Mouse (Mus musculus): Measurements from ENCODE around the gene Tigar. TPM values are rescaled to one million over a fixed set of nuclear protein-coding genes. Genes with fewer than 3 reads are reported as not detected.

The Tigar gene
- polyA plus RNA-seq, 1 experiment from 2014 or later = 7.3 TPM

DNA sequence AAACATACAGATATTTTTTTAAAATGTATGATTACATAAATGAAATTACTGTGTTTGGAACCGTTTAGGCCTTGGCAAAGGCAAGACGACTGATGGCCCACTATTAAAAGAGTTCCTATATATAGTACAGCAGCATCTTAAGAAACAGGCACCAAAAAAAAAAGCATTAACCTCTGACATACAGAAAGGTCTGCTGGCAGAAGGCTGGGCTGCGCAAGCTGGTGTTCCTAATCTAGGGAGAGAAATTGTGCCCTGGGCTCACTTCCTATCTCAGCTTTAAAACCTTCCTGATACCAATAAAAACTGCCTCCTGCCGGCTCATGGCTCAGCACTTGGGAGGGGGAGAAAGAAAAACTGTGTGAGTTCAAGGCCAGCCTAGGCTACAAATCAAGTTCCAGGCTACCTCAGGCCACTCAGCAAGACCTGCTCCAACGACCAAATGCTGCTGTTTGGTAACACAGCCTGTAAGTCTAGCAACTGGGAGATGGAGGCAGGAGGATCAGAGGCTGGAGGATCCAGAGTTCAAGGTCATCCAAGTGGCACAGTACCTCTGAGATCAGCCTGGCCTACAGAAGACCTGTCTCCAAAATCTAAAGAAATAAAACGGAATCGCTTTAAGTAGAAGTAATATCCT is 4.8 kb downstream of the Tigar start:
- H3K36me3 ChIP-seq (replicated peaks) = peaks cover 25% of the 10 kb centered on the region
- H3K4me3 ChIP-seq = no peak overlapping the region
- H3K4me1 ChIP-seq = peaks cover 13% of the 10 kb centered on the region
- no peak for DNase-seq (ENCODE audit: extremely low spot score, low spot score)
- no peak overlapping the region for H3K27ac ChIP-seq
- H3K9me3 ChIP-seq = no peaks in the 10 kb centered on the region
- H3K27me3 ChIP-seq (ENCODE audit: poor library complexity, severe bottlenecking) = no peaks in the 10 kb centered on the region
- 88% methylated on average over 7 of the region's 7 CpGs for WGBS

- WGBS = 94% methylated on average over 6 of the region's 6 CpGs
- H3K4me1 ChIP-seq = peaks cover 6% of the 10 kb centered on the region
- H3K4me3 ChIP-seq = no peak overlapping the region
- H3K9me3 ChIP-seq = no peaks in the 10 kb centered on the region
- peaks cover 25% of the 10 kb centered on the region for H3K36me3 ChIP-seq (replicated peaks)
- DNase-seq (ENCODE audit: extremely low spot score, low spot score) = no peak
- no peak overlapping the region for H3K27ac ChIP-seq
- no peaks in the 10 kb centered on the region for H3K27me3 ChIP-seq (ENCODE audit: poor library complexity, severe bottlenecking)
Observed at GRCm38 (mm10) chr6:127103506-127104275, 5.7 kb downstream of the Tigar start.

DNA sequence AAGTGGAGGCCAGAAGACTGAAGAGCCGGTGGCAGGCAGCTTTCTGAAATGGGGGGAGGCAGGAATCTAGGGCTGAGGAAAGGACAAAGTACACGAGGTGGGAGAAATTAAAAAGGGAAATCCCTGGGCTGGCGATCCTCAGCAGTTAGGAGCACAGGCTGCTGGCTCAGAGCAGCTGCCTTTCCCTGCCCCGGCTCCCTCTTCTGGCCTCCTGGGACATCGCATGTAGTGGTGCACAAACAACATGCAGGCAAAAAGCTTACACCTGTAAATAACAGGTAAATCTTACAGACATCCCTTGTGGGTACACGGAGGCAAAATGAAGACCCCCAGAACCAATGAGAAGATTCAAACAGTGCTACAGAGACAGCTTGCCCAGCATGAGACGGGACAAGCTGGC is 14.8 kb downstream of the Tigar start:
- H3K27me3 ChIP-seq (ENCODE audit: poor library complexity, severe bottlenecking) = no peaks in the 10 kb centered on the region
- no peak for DNase-seq (ENCODE audit: extremely low spot score, low spot score)
- H3K27ac ChIP-seq = no peak overlapping the region
- H3K4me3 ChIP-seq = no peak overlapping the region
- no peaks in the 10 kb centered on the region for H3K4me1 ChIP-seq
- WGBS = 63% methylated on average over 7 of the region's 7 CpGs
- no peaks in the 10 kb centered on the region for H3K9me3 ChIP-seq
- peaks cover 30% of the 10 kb centered on the region for H3K36me3 ChIP-seq (replicated peaks)

GRCm38 (mm10) chr6:127086739-127087138 is 22.6 kb downstream of the Tigar start:
- no peak overlapping the region for H3K27ac ChIP-seq
- H3K4me3 ChIP-seq = no peak overlapping the region
- H3K4me1 ChIP-seq = no peaks in the 10 kb centered on the region
- 79% methylated on average over 4 of the region's 4 CpGs for WGBS
- peaks cover 16% of the 10 kb centered on the region for H3K27me3 ChIP-seq (ENCODE audit: poor library complexity, severe bottlenecking)
- no peaks in the 10 kb centered on the region for H3K9me3 ChIP-seq
- peaks cover 43% of the 10 kb centered on the region for H3K36me3 ChIP-seq (replicated peaks)
- no peak for DNase-seq (ENCODE audit: extremely low spot score, low spot score)

- Histone ChIP-seq H3K9me3 (no peaks in the 10 kb centered on the region), H3K27ac (no peak overlapping the region), H3K4me3 (no peak overlapping the region), H3K4me1 (peaks cover 13% of the 10 kb centered on the region), H3K36me3 (replicated peaks) (no peaks in the 10 kb centered on the region), H3K27me3 (ENCODE audit: poor library complexity, severe bottlenecking) (peaks cover 57% of the 10 kb centered on the region)
- WGBS = 75% methylated on average over 6 of the region's 6 CpGs
- no peak for DNase-seq (ENCODE audit: extremely low spot score, low spot score)
Observed at GRCm38 (mm10) chr6:127081820-127082219, 27.5 kb downstream of the Tigar start.

DNA sequence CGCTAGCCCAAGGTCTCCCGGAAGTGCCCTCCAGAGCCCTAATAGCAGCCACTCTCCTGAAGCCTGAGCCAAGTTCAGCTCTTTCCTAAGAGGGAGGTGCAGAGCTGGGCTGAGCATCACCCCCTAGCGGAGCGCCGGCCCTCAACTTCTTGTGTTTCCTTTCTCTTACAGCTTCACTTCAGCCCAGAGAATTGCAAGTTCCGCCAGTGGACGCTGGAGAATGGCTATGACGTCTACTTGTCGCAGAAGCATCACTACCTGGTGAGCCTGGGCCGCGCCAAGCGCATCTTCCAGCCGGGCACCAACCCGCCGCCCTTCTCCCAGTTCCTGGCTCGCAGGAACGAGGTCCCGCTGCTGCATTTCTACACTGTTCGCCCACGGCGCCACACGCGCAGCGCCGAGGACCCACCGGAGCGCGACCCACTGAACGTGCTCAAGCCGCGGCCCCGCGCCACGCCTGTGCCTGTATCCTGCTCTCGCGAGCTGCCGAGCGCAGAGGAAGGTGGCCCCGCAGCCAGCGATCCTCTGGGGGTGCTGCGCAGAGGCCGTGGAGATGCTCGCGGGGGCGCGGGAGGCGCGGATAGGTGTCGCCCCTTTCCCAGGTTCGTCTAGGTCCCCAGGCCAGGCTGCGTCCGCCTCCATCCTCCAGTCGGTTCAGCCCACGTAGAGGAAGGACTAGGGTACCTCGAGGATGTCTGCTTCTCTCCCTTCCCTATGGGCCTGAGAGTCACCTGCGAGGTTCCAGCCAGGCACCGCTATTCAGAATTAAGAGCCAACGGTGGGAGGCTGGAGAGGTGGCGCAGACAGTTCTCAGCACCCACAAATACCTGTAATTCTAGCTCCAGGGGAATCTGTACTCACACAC is 29.3 kb downstream of the Tigar start:
- H3K27ac ChIP-seq = peak overlapping the region; percentile 85
- no peaks in the 10 kb centered on the region for H3K36me3 ChIP-seq (replicated peaks)
- H3K4me1 ChIP-seq = peaks cover 13% of the 10 kb centered on the region
- peak; percentile 80 for DNase-seq (ENCODE audit: extremely low spot score, low spot score)
- no peaks in the 10 kb centered on the region for H3K9me3 ChIP-seq
- peaks cover 62% of the 10 kb centered on the region for H3K27me3 ChIP-seq (ENCODE audit: poor library complexity, severe bottlenecking)
- H3K4me3 ChIP-seq = peak overlapping the region; percentile 81
- 1% methylated on average over 59 of the region's 59 CpGs for WGBS

DNA sequence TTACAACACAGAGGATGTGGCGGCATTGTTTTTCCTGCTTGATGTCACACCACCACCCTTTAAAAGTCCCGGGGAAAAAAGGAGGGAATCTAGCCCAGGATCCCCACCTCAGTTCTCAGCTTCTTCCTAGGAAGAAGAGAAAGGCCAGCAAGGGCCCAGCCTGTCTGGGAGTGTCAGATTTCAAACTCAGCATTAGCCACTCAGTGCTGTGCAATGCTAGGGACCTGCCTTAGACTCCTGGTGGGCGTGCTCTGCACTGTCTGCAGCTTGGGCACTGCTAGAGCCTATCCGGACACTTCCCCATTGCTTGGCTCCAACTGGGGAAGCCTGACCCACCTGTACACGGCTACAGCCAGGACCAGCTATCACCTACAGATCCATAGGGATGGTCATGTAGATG is 36.5 kb downstream of the Tigar start, which contains the start of gene Fgf23:
Fgf23 (plus strand) TSS at position 86 of the 400 bp plus-strand sequence.
- 9% methylated on average over 5 of the region's 5 CpGs for WGBS
- DNase-seq (ENCODE audit: extremely low spot score, low spot score) = peak; percentile 43
- Histone ChIP-seq H3K27me3 (ENCODE audit: poor library complexity, severe bottlenecking) (peaks cover 13% of the 10 kb centered on the region; the same call in 1 of the 2 replicates), H3K27ac (0 out of 2 replicates have a peak within 1 kb of the TSS, but pooled peaks have one; percentile 35), H3K9me3 (no peaks in the 10 kb centered on the region), H3K36me3 (replicated peaks) (no peaks in the 10 kb centered on the region), H3K4me1 (peaks cover 11% of the 10 kb centered on the region), H3K4me3 (no peak within 1 kb of the TSS)

DNA sequence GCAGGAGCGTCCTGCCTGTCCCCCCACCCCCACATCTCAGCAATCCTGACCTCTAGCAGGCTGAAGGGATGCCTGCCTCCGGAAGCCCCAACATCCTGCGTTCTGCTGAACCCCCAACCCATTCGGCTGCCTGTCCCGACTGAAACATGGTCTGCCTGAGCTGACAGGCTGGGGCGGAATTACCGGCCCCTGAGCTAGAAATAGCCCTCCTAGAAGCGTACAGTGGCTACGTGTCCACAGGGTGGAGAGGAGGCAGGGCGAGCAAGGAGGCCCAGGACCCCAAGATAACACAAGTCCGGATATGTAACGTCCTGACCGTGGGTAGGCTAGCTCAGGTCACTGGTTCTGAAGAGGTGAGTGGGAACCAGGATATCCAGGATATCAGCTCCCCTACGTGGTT is 44.5 kb downstream of the Tigar start:
- Histone ChIP-seq H3K27ac (0 out of 2 replicates have a peak overlapping the region, but pooled peaks have one; percentile 25), H3K36me3 (replicated peaks) (no peaks in the 10 kb centered on the region), H3K9me3 (no peaks in the 10 kb centered on the region), H3K4me1 (peaks cover 10% of the 10 kb centered on the region), H3K4me3 (peak overlapping the region; percentile 18), H3K27me3 (ENCODE audit: poor library complexity, severe bottlenecking) (peaks cover 30% of the 10 kb centered on the region)
- DNase-seq (ENCODE audit: extremely low spot score, low spot score) = no peak
- 8% methylated on average over 14 of the region's 14 CpGs for WGBS

GRCm38 (mm10) chr6:127063915-127064314 is 45.4 kb downstream of the Tigar start:
- 82% methylated on average over 3 of the region's 3 CpGs for WGBS

GRCm38 (mm10) chr6:127059975-127060374 is 49.4 kb downstream of the Tigar start:
- Histone ChIP-seq H3K27ac (no peak overlapping the region), H3K9me3 (no peaks in the 10 kb centered on the region), H3K27me3 (ENCODE audit: poor library complexity, severe bottlenecking) (peaks cover 14% of the 10 kb centered on the region), H3K4me1 (peaks cover 7% of the 10 kb centered on the region), H3K4me3 (no peak overlapping the region), H3K36me3 (replicated peaks) (no peaks in the 10 kb centered on the region)
- DNase-seq (ENCODE audit: extremely low spot score, low spot score) = no peak
- WGBS = 90% methylated on average over 4 of the region's 4 CpGs

More at GRCm38 (mm10) chr6:127063915-127064314, 45.4 kb downstream of the Tigar start:
- Histone ChIP-seq H3K27ac (no peak overlapping the region), H3K9me3 (no peaks in the 10 kb centered on the region), H3K27me3 (ENCODE audit: poor library complexity, severe bottlenecking) (peaks cover 30% of the 10 kb centered on the region), H3K4me3 (no peak overlapping the region), H3K4me1 (peaks cover 10% of the 10 kb centered on the region), H3K36me3 (replicated peaks) (no peaks in the 10 kb centered on the region)
- DNase-seq (ENCODE audit: extremely low spot score, low spot score) = no peak

GRCm38 (mm10) chr6:127056990-127057588 is 52.3 kb downstream of the Tigar start:
- Histone ChIP-seq H3K4me1 (no peaks in the 10 kb centered on the region), H3K36me3 (replicated peaks) (no peaks in the 10 kb centered on the region), H3K27me3 (ENCODE audit: poor library complexity, severe bottlenecking) (no peaks in the 10 kb centered on the region), H3K9me3 (no peaks in the 10 kb centered on the region), H3K27ac (no peak overlapping the region), H3K4me3 (no peak overlapping the region)
- 93% methylated on average over 12 of the region's 12 CpGs for WGBS
- DNase-seq (ENCODE audit: extremely low spot score, low spot score) = no peak

DNA sequence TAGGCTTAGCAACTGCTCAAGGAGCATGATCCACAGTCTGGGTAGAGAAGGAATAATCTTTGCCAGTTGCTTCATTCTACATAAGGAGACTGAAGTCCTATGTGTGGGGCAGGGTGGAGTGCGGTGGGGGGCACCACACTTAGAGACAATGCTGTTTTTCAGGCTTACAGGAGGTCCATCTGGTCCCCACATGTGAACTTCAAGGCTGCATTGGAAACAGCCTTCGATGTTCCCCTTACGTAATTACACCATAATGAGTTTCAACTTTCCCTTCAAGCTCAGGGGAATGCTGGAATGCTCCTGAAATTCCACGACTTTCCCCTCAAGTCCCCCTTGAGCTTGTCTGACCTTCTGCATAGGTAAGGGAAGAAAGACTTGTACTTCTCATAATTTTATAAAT is 58.5 kb downstream of the Tigar start:
- H3K36me3 ChIP-seq (replicated peaks) = no peaks in the 10 kb centered on the region
- H3K27ac ChIP-seq = no peak overlapping the region
- no peaks in the 10 kb centered on the region for H3K27me3 ChIP-seq (ENCODE audit: poor library complexity, severe bottlenecking)
- no peak for DNase-seq (ENCODE audit: extremely low spot score, low spot score)
- H3K4me3 ChIP-seq = no peak overlapping the region
- H3K4me1 ChIP-seq = 0 out of 2 replicates have a peak, but pooled peaks cover 7% of the 10 kb centered on the region
- WGBS = 67% methylated on average over 4 of the region's 4 CpGs
- no peaks in the 10 kb centered on the region for H3K9me3 ChIP-seq
